Mouse (Mus musculus): ENCODE measurements around the gene Fermt2.
A peak's percentile ranks its signal among the peaks of the same experiment; 100 is the strongest.

Fermt2 gene

DNA sequence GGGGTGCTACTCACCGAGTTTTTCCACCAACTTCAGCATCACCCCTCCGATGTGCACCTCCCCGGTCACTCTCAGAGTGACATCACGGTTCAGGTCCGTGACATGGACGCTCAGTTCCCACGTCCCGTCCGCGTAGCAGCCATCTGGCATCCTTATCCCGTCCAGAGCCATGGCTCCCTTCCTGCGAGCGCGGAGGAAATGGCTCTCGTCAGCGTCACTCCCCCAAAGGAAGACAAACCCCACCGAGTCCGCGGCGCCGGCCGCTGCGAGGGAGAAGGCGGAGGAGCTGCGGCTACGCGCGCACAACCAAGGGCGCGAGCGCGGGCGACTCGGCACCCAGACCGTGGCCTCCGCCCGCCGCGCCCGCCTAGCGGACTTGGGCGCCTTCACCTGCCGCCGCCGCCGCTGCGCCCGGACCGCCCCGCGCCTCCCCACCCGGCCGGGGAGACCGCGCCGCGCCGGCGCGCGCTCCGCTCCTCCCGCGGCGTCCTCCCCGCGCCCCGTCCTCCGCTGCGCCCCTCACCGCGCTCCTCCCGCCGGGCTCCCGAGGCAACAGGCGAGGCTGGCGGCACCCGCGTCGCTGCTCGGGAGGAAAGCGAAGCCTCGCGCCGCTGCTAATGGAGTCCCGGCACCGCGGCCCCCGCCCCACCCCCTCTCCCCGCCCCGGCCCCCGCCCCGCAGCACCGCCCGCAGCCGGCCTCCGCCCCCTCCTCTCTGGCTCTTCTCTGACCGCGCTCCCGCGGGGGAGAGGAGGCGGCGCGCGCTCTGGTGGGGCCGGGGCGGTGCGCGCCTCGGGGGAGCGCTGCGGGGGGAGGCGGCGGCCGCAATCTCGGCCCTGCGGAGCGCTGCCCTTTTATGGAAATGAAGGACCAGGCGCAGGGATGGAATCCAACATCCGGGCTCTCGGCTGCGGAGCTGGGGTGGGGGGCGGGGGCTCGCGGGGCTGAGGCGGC, at the start of gene Fermt2:
TSS of gene Fermt2 (minus strand) at position 708 of the 953 bp plus-strand sequence.
- peak; percentile 94 for DNase-seq (ENCODE audit: low read depth)

DNA sequence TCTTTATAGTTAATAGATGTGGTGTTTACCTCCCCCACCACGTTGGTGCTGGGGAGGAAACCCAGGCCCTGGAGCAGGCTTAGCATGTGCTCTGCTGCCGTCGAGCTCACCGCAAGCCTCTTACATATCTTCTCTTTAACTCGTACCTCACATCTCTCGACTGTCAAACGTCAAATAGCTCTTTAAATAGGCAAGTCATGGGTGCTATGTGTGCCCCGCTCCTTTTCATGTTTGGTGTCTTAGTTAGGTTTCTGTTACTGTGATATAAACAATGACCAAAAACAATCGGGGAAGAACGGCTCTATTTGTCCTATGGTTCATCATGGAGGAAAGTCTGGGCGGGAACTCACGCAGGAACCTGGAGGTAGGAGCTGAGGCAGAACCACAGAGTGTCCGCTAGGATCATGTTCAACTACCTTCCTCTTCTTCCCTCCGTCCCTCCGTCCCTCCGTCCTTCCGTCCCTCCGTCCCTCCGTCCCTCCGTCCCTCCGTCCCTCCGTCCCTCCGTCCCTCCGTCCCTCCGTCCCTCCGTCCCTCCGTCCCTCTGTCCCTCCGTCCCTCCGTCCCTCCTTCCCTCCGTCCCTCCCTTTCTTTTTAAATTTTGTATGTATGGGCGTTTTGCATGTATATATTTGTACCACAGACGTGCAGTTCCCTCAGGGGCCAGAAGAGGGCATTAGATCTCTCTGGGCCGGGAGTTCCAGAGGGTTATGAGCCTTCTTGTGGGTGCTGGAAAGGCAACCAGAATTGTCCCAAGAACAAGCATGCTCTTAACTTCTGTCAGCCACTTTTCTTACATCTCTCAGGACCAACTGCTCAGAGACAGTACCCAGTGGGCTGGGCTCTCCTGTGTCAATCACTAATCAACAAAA, 36.4 kb upstream of the Fermt2 start:
- peak; percentile 71 for DNase-seq (ENCODE audit: low read depth)

DNA sequence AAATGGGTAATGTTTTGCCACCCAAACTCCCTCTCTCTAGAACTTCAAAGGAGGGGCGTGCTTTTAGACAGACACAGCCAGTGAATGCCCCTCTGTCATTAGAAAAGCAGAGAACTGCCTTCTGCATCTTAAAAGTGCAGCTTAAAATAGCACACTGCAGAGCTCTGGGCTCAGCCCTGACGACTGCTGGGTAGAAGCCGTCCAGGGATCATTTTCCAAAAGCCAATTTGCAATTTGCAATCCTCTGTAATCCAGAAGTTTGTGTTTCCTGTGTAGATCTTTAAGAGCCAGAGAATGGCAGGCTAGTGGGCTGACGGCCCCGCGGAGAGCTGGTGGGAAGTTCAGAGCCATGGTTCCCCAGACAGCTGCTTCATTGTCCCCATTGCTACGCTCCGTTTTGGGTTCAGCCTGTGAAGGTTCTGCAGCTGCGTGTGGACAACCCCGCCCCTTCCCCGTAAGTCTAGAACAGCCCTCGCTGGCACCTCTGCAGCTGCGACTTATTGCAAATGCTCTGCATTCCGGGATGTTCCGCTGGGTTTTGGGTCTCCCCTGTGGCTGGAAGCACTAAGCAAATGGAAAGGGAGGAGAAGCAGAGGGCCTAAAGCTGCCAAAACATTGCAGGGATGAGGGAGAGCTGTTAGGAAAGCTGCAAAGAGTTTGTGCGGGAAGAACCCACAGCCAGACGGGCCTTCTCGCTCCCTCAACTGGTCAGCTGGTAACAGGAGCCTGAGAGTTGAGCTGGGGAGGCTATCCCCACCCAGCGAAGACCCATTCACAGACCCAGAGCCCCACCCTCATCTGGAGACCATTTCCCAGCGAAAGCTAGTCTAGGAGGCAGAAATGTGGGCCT, 35.5 kb upstream of the Fermt2 start:
- DNase-seq (ENCODE audit: low read depth), result peak; percentile 36

DNA sequence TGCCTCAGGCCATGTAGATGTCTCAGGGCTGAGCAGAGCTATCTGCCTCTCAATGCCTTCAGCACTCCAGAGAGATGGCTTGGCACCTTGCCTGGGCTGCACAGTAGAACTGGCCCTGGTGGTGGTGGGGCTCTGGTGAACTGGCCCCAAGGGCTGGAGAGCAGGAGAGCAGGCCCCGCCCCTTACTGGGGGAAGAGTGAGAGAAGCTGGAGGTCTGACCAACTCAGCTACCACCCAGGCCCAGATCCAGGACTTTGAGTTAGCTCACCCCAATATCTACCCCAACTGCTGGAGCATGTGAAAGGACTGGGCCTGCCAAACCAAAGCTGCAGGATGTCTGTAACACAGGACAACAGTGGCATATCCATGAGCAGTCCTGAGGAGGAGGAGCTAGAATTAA, 33.7 kb upstream of the Fermt2 start:
- peak; percentile 86 for DNase-seq (ENCODE audit: low read depth)

DNA sequence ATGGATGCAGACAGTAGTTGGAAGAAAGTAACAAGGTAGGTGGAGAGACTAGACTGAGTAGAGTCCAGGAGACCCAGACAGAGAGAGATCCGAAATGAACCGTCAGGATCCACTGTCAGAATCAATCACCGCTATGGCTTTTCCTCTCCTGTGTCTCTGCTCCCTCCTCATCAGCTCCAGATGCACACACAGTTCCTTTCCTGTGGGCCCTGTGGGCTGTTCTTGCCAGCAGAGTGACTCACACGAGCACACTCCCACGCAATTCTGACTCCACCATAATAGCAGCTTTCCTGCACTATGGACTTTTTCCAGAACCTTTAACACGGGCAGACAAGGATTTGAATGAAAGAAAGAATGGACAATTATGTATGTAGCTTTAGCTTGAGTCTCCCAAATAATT, 31.8 kb upstream of the Fermt2 start:
- peak; percentile 86 for DNase-seq (ENCODE audit: low read depth)

DNA sequence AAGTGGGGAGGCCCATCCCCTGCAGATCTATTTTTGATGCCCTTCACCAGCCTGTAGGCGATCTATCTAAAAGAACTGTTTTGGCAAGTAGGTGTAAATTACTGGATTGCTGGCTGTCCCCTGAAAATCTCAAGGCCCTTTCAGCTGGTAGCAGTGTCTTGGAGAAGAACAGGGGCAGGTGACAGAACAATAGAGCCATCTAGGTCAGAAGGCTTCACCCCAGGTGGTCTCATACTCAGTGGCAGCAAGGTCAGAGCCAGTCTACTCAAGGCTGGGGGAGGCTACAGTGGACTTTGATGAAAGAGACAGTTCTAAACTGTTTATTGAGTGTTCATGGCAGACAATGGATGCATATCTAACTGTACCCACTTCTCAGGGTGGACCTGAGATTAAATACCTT, 29.1 kb upstream of the Fermt2 start:
- no peak for DNase-seq (ENCODE audit: low read depth)

DNA sequence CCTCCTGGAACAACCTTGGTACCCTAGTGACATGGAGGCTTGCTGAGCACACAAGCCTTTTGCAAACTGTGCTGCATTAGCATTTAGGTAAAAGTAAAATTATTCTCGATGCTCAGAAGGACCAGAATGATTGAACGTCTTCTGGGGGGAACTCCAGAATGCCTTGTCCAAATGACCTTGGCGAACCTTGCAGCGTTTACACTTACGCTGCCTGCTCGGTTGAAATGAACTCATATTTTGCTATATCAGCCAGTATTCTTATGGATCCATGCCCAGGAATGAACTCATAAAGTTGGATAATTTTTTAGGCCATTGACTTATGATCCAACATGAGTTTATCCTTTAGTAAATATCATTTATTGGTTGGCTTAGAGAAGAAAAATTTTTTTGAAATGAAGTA, 24.4 kb upstream of the Fermt2 start:
- peak; percentile 68 for DNase-seq (ENCODE audit: low read depth)

DNA sequence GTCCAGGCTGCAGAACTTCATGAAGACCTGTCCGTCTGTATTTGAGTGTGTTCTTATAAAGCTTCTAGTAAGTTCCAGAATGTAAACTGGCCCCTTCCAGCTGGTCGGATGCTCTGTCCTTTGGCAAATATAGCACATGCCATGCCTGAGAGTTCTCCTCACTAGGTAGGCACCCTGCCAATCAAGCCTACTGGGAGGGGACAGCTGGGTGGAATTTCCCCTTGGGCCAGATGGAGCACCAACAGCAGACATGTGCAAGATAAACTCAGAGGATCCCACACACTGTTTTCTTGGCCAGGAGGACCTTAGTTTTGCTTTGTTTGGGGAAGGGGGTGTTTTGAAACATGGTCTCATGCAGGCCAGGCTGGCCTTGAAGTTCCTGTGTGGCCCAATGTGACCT, 23.9 kb upstream of the Fermt2 start:
- peak; percentile 69 for DNase-seq (ENCODE audit: low read depth)

DNA sequence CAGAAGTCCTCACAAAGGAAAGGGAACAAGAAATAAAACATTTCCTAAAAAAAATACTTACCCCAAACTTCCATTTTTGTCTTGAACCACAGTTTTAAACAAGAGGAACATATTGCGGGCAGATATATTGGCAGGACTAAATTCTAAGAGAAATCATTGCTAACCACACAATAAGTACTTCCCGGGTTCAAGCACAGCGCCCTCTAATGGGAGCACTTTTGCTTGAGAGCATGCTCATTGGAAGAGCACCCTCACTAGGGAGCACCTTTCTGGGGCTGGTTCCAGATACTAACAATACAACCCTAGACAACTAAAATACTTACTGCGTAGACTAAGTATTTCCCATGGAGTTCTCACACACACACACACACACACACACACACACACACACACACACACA, 22.5 kb upstream of the Fermt2 start:
- no peak for DNase-seq (ENCODE audit: low read depth)

DNA sequence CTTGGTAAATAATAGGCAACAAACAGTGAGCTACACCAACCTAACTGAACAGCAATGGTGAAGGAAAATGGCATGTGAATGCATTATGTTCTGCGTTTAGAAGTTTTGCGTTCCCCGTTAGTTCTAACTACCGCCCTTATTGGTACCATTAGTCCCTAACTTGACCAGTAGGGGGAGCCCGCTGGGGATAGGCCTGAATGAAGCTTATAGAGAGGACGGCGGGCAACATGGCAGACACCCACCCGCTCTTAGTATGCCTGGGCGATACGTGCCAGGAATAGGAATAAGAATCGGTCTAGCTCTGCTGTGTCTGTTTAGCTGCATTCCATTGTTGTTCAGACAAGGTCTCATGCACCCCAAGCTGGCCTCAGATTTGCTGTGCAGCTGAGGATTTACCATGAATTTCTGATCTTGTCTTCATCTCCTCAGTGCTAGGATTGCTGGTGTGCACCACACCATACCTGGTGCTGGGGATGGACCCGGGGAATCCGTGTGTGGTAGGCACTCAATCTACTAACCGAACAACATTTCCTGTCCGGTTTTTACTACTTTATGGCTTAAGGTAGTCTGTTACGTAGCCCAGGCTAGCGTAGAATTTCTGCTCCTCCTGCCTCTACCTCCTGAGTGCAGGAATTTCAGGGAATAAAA, 21.3 kb upstream of the Fermt2 start:
- no peak for DNase-seq (ENCODE audit: low read depth)

DNA sequence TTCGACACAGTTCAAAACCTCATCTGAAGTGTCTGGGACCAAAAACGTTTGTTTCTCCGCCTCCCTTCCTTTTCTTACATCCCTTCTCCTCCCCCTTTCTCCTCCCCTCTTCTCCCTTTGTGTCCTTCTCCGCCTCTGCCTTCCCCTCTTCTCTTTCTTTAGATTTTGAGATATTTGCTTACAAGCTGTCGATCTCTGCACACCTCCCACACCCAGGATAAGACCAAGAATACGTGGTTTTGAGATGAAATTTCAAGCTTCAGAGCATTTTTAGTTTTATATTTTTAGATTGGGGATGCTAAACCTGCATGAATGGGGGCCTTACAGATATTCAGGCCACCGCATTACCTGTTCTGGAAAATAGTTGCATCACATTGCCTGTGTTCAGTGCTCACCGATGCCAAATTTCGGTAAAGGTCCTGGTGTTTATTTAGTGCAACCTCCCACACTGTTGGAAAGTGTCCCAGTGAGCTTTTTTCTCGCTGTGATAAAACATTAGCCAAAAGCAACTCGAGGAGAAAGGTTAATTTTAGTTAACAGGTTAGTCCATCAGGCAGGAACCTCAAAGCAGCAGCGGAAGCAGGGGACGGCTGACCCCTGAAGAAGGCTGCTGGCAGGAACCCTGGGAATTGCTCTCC, 20.2 kb upstream of the Fermt2 start:
- DNase-seq (ENCODE audit: low read depth), result no peak

DNA sequence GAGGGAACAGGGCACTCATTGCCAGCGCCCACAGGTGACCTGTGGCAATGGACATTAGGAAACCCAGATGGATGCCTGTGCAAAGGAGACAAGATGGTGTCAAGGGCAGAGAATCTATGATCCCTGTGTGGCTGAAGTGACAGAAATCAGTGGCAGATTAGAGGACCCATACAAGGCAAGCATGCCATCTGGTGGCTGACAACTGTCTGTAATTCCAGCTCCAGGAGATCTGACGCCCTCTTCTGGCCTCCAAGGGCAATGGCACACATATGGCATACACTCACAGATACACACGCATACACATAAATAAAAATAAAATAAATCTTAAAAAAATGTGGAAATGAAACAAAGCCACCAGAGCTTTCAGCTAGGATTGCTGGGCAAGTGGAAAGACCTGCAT, 18.2 kb upstream of the Fermt2 start:
- no peak for DNase-seq (ENCODE audit: low read depth)

DNA sequence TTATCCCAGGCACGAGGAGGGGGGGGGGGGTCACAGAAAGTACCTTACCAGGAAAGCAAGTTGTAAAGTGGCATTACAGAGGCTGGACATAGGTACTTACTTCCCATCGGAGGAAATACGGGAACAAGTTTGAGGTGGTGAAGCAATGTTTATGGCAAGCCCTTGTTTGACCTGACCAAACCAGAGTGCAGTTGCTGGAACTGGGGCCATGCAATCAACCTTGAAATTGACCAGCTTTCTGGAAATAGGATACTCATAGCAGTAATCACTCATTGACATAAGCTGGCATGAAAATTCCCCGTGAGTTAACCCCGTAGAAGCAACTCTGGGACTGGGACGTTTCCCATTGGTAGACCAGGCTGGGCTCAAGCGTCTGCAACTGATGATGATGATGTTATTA, 15.0 kb upstream of the Fermt2 start:
- no peak for DNase-seq (ENCODE audit: low read depth)

DNA sequence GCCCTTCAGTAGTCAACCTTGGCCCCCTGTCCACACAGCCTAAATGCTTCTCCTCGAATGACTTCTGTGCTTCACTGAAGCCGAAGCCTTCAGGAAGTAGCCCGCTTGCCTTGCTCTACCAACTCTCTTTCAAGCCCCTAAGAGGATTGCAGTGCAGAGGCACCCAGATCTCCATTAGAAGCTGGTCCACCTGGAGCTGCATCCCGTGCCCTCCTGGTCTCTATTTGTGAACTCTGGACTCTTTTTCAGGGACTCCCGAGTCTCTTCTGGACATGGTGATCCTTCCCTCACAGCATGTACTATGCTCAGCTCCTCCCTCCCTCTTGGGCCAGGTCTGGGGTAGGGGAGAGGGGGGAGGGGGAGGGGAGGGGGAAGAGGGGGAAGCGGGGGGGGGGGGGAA, 14.1 kb upstream of the Fermt2 start:
- DNase-seq (ENCODE audit: low read depth), result no peak

DNA sequence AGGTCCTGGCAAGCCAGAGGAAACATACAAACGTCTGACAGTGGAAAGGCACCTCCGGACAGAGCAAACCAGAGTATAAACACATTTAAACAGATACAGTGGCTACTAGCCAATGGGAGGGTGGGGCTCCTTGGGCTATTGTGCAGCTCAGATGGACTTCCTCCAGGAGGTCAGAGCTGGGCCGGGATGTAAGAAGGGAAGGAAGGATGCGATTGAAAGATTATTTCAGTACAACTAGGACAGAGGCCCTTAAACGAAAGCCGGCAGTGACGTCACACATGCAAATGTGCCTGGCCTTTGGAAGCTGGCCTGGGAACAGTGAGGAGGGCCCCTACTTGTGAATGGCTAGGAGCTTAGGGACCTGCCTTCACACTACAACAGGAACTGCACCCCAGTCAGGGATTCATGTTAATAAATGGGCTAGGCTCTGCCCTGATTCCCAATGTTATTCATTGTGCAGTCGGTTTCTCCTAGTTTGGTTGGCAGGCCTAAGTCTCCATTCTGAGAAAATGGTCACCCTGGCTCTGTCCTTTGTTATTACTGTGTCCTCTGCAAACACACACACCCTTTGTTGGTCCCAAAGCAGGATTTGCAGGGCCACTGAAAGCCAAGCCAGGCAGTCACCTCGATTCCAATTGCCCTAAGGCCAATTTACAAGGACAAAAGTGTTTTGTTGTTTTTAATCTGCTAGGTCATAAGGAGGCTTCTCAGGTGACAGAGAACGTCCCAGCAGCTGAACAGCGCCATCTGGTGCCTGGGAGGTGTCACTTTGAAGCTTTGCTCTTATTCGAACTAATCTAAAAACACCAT, 9.9 kb upstream of the Fermt2 start:
- peak; percentile 80 for DNase-seq (ENCODE audit: low read depth)

DNA sequence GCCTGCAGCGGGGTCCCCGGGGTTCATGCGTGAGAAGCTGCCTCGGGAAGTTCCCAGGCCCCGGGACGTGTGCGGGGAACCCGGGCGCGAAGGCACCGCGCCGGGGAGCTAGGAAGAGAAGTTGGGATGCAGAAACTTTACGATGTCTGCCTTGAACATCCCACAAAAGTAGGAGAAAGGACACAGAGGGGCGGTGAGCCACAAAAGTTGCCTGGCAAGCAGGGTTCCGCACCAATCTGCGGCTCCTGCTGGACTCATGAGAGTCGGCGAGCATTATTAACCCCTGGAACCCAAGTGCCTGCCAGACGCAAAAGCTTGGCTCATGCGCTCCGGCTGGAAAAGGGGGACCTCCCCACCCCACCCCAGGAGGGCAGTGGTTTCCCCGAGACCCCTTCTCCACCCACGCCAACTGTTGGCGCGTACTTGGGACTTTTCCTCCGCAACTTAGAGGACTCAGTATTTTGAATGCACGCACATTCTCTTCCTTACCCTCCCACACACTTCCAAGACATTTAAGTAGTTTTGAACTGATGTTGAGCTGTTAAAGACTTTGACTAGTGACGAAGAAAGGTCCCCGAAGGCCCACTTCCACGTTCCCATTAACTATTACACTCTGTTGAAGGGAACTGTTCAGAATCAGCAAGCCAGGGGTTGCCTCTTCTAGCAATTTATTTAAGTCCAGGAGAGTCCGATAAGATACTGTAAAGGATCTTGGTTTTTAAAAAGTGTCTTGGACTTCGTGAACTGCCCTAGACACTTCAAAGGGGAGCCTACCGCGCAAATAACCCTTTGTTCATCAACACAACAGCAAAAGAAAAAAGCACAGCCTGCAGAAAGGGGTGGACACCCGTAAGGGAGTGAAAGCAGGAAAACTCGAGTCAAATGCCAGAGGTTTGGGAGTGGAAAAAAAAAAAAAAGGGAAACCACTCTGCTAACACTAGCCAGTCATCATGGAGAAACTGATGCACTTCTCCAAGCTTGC, 737 bp upstream of the Fermt2 start:
- peak; percentile 60 for DNase-seq (ENCODE audit: low read depth)

DNA sequence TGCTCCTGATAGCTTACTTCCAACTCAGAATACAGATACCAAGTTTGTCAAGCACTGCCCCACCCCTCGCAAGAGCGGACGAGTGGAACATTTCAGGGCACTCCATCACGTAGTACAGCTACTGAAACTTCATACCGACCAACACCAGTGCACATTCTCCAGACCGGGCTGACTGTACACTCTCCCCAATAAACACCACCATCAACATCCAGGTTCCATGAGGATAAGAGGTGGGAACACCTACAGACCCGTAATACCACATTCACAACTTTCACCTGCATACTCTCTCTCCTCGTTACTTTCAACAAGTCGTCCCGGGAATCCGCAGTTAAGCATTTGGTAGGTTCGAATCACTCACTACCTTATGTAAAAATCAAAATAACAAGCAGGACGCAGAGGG, 1.1 kb downstream of the Fermt2 start:
- DNase-seq (ENCODE audit: low read depth), result peak; percentile 46

DNA sequence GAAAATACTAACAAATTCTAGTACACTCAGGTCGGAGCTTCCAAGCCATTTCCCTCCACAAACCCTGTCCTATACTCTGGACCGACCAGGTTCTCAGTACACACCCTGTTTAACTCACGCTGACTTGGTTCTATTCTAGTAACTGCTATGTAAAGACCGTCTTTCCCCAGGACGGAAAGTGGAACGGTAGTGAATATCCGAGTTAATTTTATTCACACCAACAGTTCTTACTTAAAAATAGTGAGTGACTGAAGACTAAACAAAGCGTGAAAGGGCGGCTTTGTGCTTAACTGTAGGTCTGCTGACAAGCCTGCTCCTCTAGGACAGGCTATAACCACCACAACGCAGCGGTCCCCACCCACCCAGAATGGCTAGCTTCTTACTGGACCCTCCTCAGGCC, 14.1 kb downstream of the Fermt2 start:
- no peak for DNase-seq (ENCODE audit: low read depth)

DNA sequence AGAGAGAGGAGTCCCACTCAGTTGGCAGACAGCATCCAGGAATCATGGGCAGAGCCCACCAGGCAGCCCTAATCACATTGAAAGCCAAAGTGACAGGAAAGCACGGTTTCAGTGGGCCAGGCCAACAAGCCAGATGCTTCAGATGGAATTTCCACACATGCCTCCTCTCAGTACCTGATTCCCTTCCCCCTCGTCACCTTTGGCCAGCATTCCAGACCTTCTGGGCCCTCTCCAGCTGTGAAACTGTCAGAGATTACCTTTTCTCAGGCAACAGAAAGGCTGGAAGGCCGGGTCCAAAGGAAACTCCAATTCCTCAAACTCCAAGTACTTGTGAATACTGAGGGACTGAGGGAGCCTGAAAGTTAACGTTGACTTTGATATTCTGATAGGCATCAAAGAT, 19.1 kb downstream of the Fermt2 start:
- DNase-seq (ENCODE audit: low read depth), result no peak
